Mouse (Mus musculus): ENCODE results near the gene Prmt7. TPM values are rescaled to one million over a fixed set of nuclear protein-coding genes. Genes with fewer than 3 reads are reported as not detected.

Gene Prmt7
- polyA plus RNA-seq, 1 experiment from 2014 or later: 43.8 TPM

- H3K27me3 ChIP-seq (ENCODE audit: control insufficient read depth, insufficient read depth, low read length): no peaks in the 10 kb centered on the region
- H3K27ac ChIP-seq (ENCODE audit: low read length): no peak overlapping the region
- no peak for ATAC-seq (ENCODE audit: insufficient read depth, low FRiP score)
- H3K4me1 ChIP-seq (ENCODE audit: control insufficient read depth, insufficient read depth, low read length): peaks cover 13% of the 10 kb centered on the region
- H3K9me3 ChIP-seq (replicated peaks; ENCODE audit: control insufficient read depth, low read length): no peaks in the 10 kb centered on the region
- 44% methylated on average over 7 of the region's 7 CpGs for WGBS
- no peak overlapping the region for H3K4me2 ChIP-seq (ENCODE audit: low read depth, low read length)
- no peak overlapping the region for H3K9ac ChIP-seq (ENCODE audit: low read length)
- no peak overlapping the region for H3K4me3 ChIP-seq (replicated peaks; ENCODE audit: low read length)
- no peaks in the 10 kb centered on the region for H3K36me3 ChIP-seq (ENCODE audit: control insufficient read depth, insufficient read depth, low read length)
Measured at GRCm38 (mm10) chr8:106289464-106289863, 78.7 kb downstream of the Prmt7 start.

- no peak overlapping the region for H3K9ac ChIP-seq (ENCODE audit: low read length)
- ATAC-seq (ENCODE audit: insufficient read depth, low FRiP score): no peak
- 76% methylated on average over 20 of the region's 20 CpGs for WGBS
Measured at GRCm38 (mm10) chr8:106292484-106293396, 82.0 kb downstream of the Prmt7 start.

GRCm38 (mm10) chr8:106298261-106298660 lies 87.5 kb downstream of the Prmt7 start:
- Histone ChIP-seq H3K27me3 (ENCODE audit: control insufficient read depth, insufficient read depth, low read length) (no peaks in the 10 kb centered on the region), H3K4me2 (ENCODE audit: low read depth, low read length) (no peak overlapping the region), H3K27ac (ENCODE audit: low read length) (peak overlapping the region; percentile 16), H3K4me3 (replicated peaks; ENCODE audit: low read length) (no peak overlapping the region), H3K9me3 (replicated peaks; ENCODE audit: control insufficient read depth, low read length) (no peaks in the 10 kb centered on the region), H3K9ac (ENCODE audit: low read length) (no peak overlapping the region), H3K36me3 (ENCODE audit: control insufficient read depth, insufficient read depth, low read length) (no peaks in the 10 kb centered on the region), H3K4me1 (ENCODE audit: control insufficient read depth, insufficient read depth, low read length) (0 out of 2 replicates have a peak, but pooled peaks cover 6% of the 10 kb centered on the region)
- 48% methylated on average over 5 of the region's 5 CpGs for WGBS
- ATAC-seq (ENCODE audit: insufficient read depth, low FRiP score): no peak

More at GRCm38 (mm10) chr8:106292484-106293396, 82.0 kb downstream of the Prmt7 start:
- no peak overlapping the region for H3K27ac ChIP-seq (ENCODE audit: low read length)
- no peak overlapping the region for H3K4me2 ChIP-seq (ENCODE audit: low read depth, low read length)
- H3K4me1 ChIP-seq (ENCODE audit: control insufficient read depth, insufficient read depth, low read length): peaks cover 7% of the 10 kb centered on the region; the same call in 1 of the 2 replicates
- no peaks in the 10 kb centered on the region for H3K27me3 ChIP-seq (ENCODE audit: control insufficient read depth, insufficient read depth, low read length)
- H3K36me3 ChIP-seq (ENCODE audit: control insufficient read depth, insufficient read depth, low read length): no peaks in the 10 kb centered on the region
- H3K9me3 ChIP-seq (replicated peaks; ENCODE audit: control insufficient read depth, low read length): no peaks in the 10 kb centered on the region
- no peak overlapping the region for H3K4me3 ChIP-seq (replicated peaks; ENCODE audit: low read length)

GRCm38 (mm10) chr8:106298846-106299245 lies 88.1 kb downstream of the Prmt7 start:
- Histone ChIP-seq H3K9ac (ENCODE audit: low read length) (no peak overlapping the region), H3K4me2 (ENCODE audit: low read depth, low read length) (no peak overlapping the region), H3K27me3 (ENCODE audit: control insufficient read depth, insufficient read depth, low read length) (no peaks in the 10 kb centered on the region), H3K4me1 (ENCODE audit: control insufficient read depth, insufficient read depth, low read length) (0 out of 2 replicates have a peak, but pooled peaks cover 6% of the 10 kb centered on the region), H3K27ac (ENCODE audit: low read length) (peak overlapping the region; percentile 16), H3K36me3 (ENCODE audit: control insufficient read depth, insufficient read depth, low read length) (no peaks in the 10 kb centered on the region), H3K4me3 (replicated peaks; ENCODE audit: low read length) (no peak overlapping the region), H3K9me3 (replicated peaks; ENCODE audit: control insufficient read depth, low read length) (no peaks in the 10 kb centered on the region)
- WGBS: 48% methylated on average over 1 of the region's 1 CpGs
- no peak for ATAC-seq (ENCODE audit: insufficient read depth, low FRiP score)

GRCm38 (mm10) chr8:106299686-106300085 lies 89.0 kb downstream of the Prmt7 start:
- ATAC-seq (ENCODE audit: insufficient read depth, low FRiP score): no peak
- 83% methylated on average over 3 of the region's 3 CpGs for WGBS
- Histone ChIP-seq H3K27me3 (ENCODE audit: control insufficient read depth, insufficient read depth, low read length) (no peaks in the 10 kb centered on the region), H3K4me3 (replicated peaks; ENCODE audit: low read length) (no peak overlapping the region), H3K27ac (ENCODE audit: low read length) (no peak overlapping the region), H3K9ac (ENCODE audit: low read length) (no peak overlapping the region), H3K9me3 (replicated peaks; ENCODE audit: control insufficient read depth, low read length) (no peaks in the 10 kb centered on the region), H3K36me3 (ENCODE audit: control insufficient read depth, insufficient read depth, low read length) (no peaks in the 10 kb centered on the region), H3K4me1 (ENCODE audit: control insufficient read depth, insufficient read depth, low read length) (0 out of 2 replicates have a peak, but pooled peaks cover 6% of the 10 kb centered on the region), H3K4me2 (ENCODE audit: low read depth, low read length) (no peak overlapping the region)

- no peak overlapping the region for H3K4me2 ChIP-seq (ENCODE audit: low read depth, low read length)
- H3K4me1 ChIP-seq (ENCODE audit: control insufficient read depth, insufficient read depth, low read length): peaks cover 10% of the 10 kb centered on the region; the same call in 1 of the 2 replicates
- no peaks in the 10 kb centered on the region for H3K27me3 ChIP-seq (ENCODE audit: control insufficient read depth, insufficient read depth, low read length)
- peak overlapping the region; percentile 58 for H3K27ac ChIP-seq (ENCODE audit: low read length)
- H3K9ac ChIP-seq (ENCODE audit: low read length): 0 out of 2 replicates have a peak overlapping the region, but pooled peaks have one; percentile 3
- no peaks in the 10 kb centered on the region for H3K9me3 ChIP-seq (replicated peaks; ENCODE audit: control insufficient read depth, low read length)
- no peaks in the 10 kb centered on the region for H3K36me3 ChIP-seq (ENCODE audit: control insufficient read depth, insufficient read depth, low read length)
- peak; percentile 41; the same call in 1 of the 2 replicates for ATAC-seq (ENCODE audit: insufficient read depth, low FRiP score)
- no peak overlapping the region for H3K4me3 ChIP-seq (replicated peaks; ENCODE audit: low read length)
- 51% methylated on average over 9 of the region's 9 CpGs for WGBS
Measured at GRCm38 (mm10) chr8:106300739-106301715, 90.3 kb downstream of the Prmt7 start.

Other genes starting within 250 kb of the Prmt7 start
- 35.4 and 44.9 TPM in 2 replicates for gene Slc12a4, start 244.8 kb upstream of the Prmt7 start, polyA plus RNA-seq (2015; fragmentation: Nextera tagmentation; extraction: Ambion mirVana)
- not detected in 2 replicates for gene Dpep3, start 231.5 kb upstream of the Prmt7 start, polyA plus RNA-seq (2015; fragmentation: Nextera tagmentation; extraction: Ambion mirVana)
- 18.3 and 18.5 TPM in 2 replicates for gene Dus2, start 219.6 kb upstream of the Prmt7 start, polyA plus RNA-seq (2015; fragmentation: Nextera tagmentation; extraction: Ambion mirVana)
- not detected in 2 replicates for gene Dpep2nb, start 205.0 kb upstream of the Prmt7 start, polyA plus RNA-seq (2015; fragmentation: Nextera tagmentation; extraction: Ambion mirVana)
- 14.8 and 16.5 TPM in 2 replicates for gene Ddx28, start 199.1 kb upstream of the Prmt7 start, polyA plus RNA-seq (2015; fragmentation: Nextera tagmentation; extraction: Ambion mirVana)
- gene Nfatc3, start 152.1 kb upstream of the Prmt7 start, polyA plus RNA-seq (2015; fragmentation: Nextera tagmentation; extraction: Ambion mirVana): 4.7 and 5.3 TPM in 2 replicates
- gene Esrp2, start 74.0 kb upstream of the Prmt7 start, polyA plus RNA-seq (2015; fragmentation: Nextera tagmentation; extraction: Ambion mirVana): 62.6 and 82.5 TPM in 2 replicates
- gene Pla2g15, start 60.5 kb upstream of the Prmt7 start, polyA plus RNA-seq (2015; fragmentation: Nextera tagmentation; extraction: Ambion mirVana): 13.7 and 14.9 TPM in 2 replicates
- gene Slc7a6, start 42.1 kb upstream of the Prmt7 start, polyA plus RNA-seq (2015; fragmentation: Nextera tagmentation; extraction: Ambion mirVana): 28.7 and 33.2 TPM in 2 replicates
- 25.5 and 26.3 TPM in 2 replicates for gene Slc7a6os, start within 50 bp of the Prmt7 start, polyA plus RNA-seq (2015; fragmentation: Nextera tagmentation; extraction: Ambion mirVana)
- 24.5 and 30.8 TPM in 2 replicates for gene Smpd3, start 127.1 kb downstream of the Prmt7 start, polyA plus RNA-seq (2015; fragmentation: Nextera tagmentation; extraction: Ambion mirVana)
- 15.3 and 18.1 TPM in 2 replicates for gene Zfp90, start 204.4 kb downstream of the Prmt7 start, polyA plus RNA-seq (2015; fragmentation: Nextera tagmentation; extraction: Ambion mirVana)

All from stomach, embryonic 16.5 days (tissue).